Mouse (Mus musculus) testis, adult 2 months (tissue): ENCODE measurements around the gene Golga7b. TPM values are rescaled to one million over a fixed set of nuclear protein-coding genes. Genes with fewer than 3 reads are reported as not detected.

Experiments used
- H3K27ac ChIP-seq: fragments of 200-500 bp; 2 replicates; pipeline ENCODE4 v1.5.1; 2012; ENCODE audit warnings: low read depth, low read length; ENCODE audit not compliant: control insufficient read depth, insufficient read depth
- H3K27me3 ChIP-seq: fragments of 200-500 bp; 2 replicates; pipeline ENCODE4 v1.6.1; 2012; ENCODE audit warnings: mild to moderate bottlenecking, low read length, moderate library complexity; ENCODE audit not compliant: control insufficient read depth, insufficient read depth
- H3K36me3 ChIP-seq: fragments of 200-500 bp; 2 replicates; pipeline ENCODE4 v1.6.1; 2012; ENCODE audit warnings: mild to moderate bottlenecking, low read length; ENCODE audit not compliant: control insufficient read depth, insufficient read depth
- H3K4me1 ChIP-seq: fragments of 200-500 bp; 2 replicates; pipeline ENCODE4 v1.6.1; 2012; ENCODE audit warnings: low read length; ENCODE audit not compliant: control insufficient read depth, insufficient read depth
- H3K4me3 ChIP-seq: fragments of 200-500 bp; 2 replicates; pipeline ENCODE4 v1.5.1; 2012; ENCODE audit warnings: low read depth, mild to moderate bottlenecking, low read length, moderate library complexity, mixed read lengths; ENCODE audit not compliant: control insufficient read depth
- CTCF ChIP-seq: fragments of 200-500 bp; IDR thresholded peaks from 2 replicates; pipeline ENCODE4 v1.5.1; 2012; ENCODE audit warnings: low read depth, mild to moderate bottlenecking, inconsistent platforms, low read length, moderate library complexity; ENCODE audit not compliant: control insufficient read depth, insufficient read depth, insufficient replicate concordance
- POLR2A ChIP-seq: fragments of 200-500 bp; IDR thresholded peaks from 2 replicates; pipeline ENCODE4 v1.6.1; 2012; ENCODE audit warnings: low read depth, mild to moderate bottlenecking, inconsistent platforms, low read length, moderate library complexity; ENCODE audit not compliant: control insufficient read depth
- polyA plus RNA-seq: library from polyadenylated mRNA; depleted of rRNA; stranded (reverse); fragments of >200 nt; gene quantifications from 2 replicates; pipeline ENCODE4 v1.2.3, GENCODE M21; 2012; rRNA removed

The Golga7b gene
- 6.7 and 8.7 TPM in 2 replicates for polyA plus RNA-seq

- Histone ChIP-seq H3K36me3 (no peaks in the 10 kb centered on the region), H3K27ac (no peak within 1 kb of the TSS), H3K4me3 (peak within 1 kb of the TSS; percentile 80), H3K27me3 (no peaks in the 10 kb centered on the region), H3K4me1 (peaks cover 6% of the 10 kb centered on the region)
- TF ChIP-seq CTCF, result no peak
- TF ChIP-seq POLR2A, result no peak
Measured at GRCm38 (mm10) chr19:42247519-42247918, at the start of gene Golga7b. Gene Golga7b, plus strand, starts transcription at chr19:42247574.

- Histone ChIP-seq H3K4me1 (no peaks in the 10 kb centered on the region), H3K4me3 (no peak overlapping the region), H3K27me3 (no peaks in the 10 kb centered on the region), H3K36me3 (no peaks in the 10 kb centered on the region), H3K27ac (no peak overlapping the region)
- TF ChIP-seq POLR2A, result no peak
- no peak for TF ChIP-seq CTCF
Measured at GRCm38 (mm10) chr19:42198026-42198425, 49.3 kb upstream of the Golga7b start.

DNA sequence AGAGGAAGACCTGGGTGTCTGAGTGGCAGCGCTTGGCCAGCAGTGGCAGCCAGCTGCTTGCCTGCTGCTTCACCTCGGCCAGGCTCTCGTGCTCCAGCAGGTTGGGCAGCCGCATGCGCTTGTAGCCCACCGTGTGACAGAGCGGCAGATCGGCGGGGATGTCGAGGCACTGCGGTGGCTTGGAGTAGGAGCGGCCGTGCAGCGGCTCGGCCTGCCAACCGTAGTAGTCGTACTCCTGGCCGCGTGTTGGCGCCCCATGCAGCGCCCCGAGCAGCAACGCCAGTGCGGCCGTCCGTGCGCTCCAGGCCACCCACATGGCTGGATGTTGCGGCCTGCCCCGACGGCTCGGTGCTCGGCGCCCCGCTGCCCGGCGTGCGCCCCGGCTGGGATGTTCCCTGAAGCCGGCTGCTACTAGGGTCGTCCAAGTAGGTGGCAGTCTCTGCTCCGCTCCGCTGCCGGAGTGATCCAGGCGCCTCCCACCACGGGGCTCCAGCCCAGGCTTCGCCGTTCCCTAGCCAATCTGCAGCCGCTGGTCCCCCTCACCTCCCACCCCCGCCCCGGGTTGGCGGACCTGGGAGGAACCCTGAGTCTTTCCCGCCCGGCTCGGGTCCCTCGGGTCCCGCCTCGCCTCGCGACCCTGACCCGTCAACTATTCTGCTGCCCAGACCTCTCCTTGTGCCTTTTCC lies 45.5 kb upstream of the Golga7b start, which contains the start of gene Sfrp5:
Gene Sfrp5, minus strand, starts transcription at position 557 of the 686 bp plus-strand sequence.
- Histone ChIP-seq H3K36me3 (no peaks in the 10 kb centered on the region), H3K4me3 (no peak within 1 kb of the TSS), H3K27me3 (no peaks in the 10 kb centered on the region), H3K4me1 (no peaks in the 10 kb centered on the region), H3K27ac (no peak within 1 kb of the TSS)
- TF ChIP-seq POLR2A (no peak), CTCF (no peak)

- TF ChIP-seq POLR2A, result no peak
- TF ChIP-seq CTCF, result no peak
- H3K27me3 ChIP-seq, result no peaks in the 10 kb centered on the region
Measured at GRCm38 (mm10) chr19:42202467-42202866, 44.9 kb upstream of the Golga7b start.

DNA sequence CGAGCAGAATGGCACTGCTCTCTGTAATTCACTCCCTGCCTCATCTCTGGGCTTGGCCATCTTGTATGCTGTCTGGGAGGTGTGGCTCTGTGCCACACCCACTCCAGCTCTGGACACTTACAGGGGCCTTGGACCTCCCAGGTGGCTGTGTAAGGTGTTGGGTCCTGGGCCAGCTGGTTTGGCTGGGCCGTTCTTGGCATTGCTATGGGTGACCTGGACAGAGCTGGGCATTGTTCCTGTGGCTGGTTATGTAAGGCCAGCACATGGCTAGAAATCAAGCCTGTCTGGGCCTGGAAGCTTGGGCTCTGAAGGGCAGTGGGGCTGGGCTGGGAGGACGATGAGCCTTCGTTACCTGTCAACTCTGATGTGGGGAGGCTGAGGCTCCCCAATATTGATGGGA lies 43.1 kb upstream of the Golga7b start:
- Histone ChIP-seq H3K36me3 (no peaks in the 10 kb centered on the region), H3K27ac (no peak overlapping the region), H3K4me1 (no peaks in the 10 kb centered on the region), H3K27me3 (no peaks in the 10 kb centered on the region), H3K4me3 (no peak overlapping the region)
- TF ChIP-seq CTCF (no peak), POLR2A (no peak)

More at GRCm38 (mm10) chr19:42202467-42202866, 44.9 kb upstream of the Golga7b start:
- Histone ChIP-seq H3K4me3 (no peak overlapping the region), H3K4me1 (no peaks in the 10 kb centered on the region), H3K27ac (no peak overlapping the region), H3K36me3 (no peaks in the 10 kb centered on the region)

DNA sequence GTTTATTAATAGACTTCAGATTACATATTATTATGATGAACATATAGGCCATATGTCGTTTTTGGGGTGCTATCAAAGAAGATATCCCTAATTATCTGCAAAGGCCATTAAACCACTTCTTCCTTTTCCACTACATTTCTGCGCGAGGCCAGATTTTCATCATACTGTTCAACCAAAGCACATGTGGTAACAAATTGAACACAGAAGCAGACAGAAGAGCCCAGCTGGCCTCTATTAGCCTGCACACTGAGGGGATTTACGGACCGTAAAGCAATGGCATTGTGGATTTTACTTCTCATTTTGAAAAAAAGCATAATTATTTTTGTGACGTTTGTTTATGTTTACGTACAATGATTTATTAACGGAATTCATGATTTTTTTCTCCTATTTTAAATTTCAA lies 42.2 kb upstream of the Golga7b start:
- H3K4me1 ChIP-seq, result no peaks in the 10 kb centered on the region
- H3K27ac ChIP-seq, result no peak overlapping the region
- no peaks in the 10 kb centered on the region for H3K27me3 ChIP-seq
- TF ChIP-seq CTCF, result no peak
- TF ChIP-seq POLR2A, result no peak
- no peak overlapping the region for H3K4me3 ChIP-seq
- H3K36me3 ChIP-seq, result no peaks in the 10 kb centered on the region

GRCm38 (mm10) chr19:42209485-42209884 lies 37.9 kb upstream of the Golga7b start:
- Histone ChIP-seq H3K27ac (no peak overlapping the region), H3K36me3 (no peaks in the 10 kb centered on the region), H3K27me3 (no peaks in the 10 kb centered on the region), H3K4me3 (no peak overlapping the region), H3K4me1 (0 out of 2 replicates have a peak, but pooled peaks cover 3% of the 10 kb centered on the region)
- TF ChIP-seq POLR2A, result no peak
- no peak for TF ChIP-seq CTCF

DNA sequence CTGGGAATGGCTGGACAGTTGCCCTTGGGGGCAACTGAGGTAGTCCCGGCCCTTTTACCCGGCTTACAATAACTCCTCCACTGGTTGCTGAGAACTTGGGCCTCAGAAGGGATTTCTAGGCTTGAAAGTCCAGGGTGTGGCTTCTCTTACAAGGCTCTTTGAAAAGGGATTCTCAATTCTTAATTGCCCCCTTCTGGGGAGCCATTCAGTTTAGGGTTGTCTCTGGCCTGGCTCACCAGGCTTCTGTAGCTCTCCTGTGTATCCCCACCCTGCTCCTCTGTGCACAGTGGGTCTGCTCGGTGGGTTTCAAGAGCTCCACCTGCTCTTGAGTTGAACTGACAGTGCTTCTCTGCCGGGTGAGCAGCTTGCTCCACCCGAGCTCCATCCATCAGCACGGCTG lies 37.4 kb upstream of the Golga7b start:
- no peaks in the 10 kb centered on the region for H3K27me3 ChIP-seq
- H3K4me3 ChIP-seq, result no peak overlapping the region
- TF ChIP-seq POLR2A, result no peak
- no peak overlapping the region for H3K27ac ChIP-seq
- H3K4me1 ChIP-seq, result 0 out of 2 replicates have a peak, but pooled peaks cover 3% of the 10 kb centered on the region
- no peaks in the 10 kb centered on the region for H3K36me3 ChIP-seq
